Mouse (Mus musculus): ENCODE measurements around the gene BC051019. TPM values are rescaled to one million over a fixed set of nuclear protein-coding genes. Genes with fewer than 3 reads are reported as not detected.

BC051019 gene
- not detected in 2 replicates for polyA plus RNA-seq (2012; ENCODE audit: insufficient read depth, insufficient read length, missing spikeins)

- Histone ChIP-seq H3K4me1 (ENCODE audit: control insufficient read depth, insufficient read depth, insufficient read length, low read length) (no peaks in the 10 kb centered on the region), H3K4me3 (ENCODE audit: insufficient read depth, low read depth, low read length) (no peak within 1 kb of the TSS), H3K27ac (replicated peaks; ENCODE audit: low read depth, low read length) (no peak within 1 kb of the TSS)
These were observed at the start of gene BC051019 for GRCm38 (mm10) chr7:109723697-109724096. BC051019 (minus strand) TSS chr7:109723850.

GRCm38 (mm10) chr7:109772251-109772650, 48.6 kb upstream of the BC051019 start:
- Histone ChIP-seq H3K4me1 (ENCODE audit: control insufficient read depth, insufficient read depth, insufficient read length, low read length) (no peaks in the 10 kb centered on the region), H3K4me3 (ENCODE audit: insufficient read depth, low read depth, low read length) (no peak overlapping the region), H3K27ac (replicated peaks; ENCODE audit: low read depth, low read length) (no peak overlapping the region)

- Histone ChIP-seq H3K4me1 (ENCODE audit: control insufficient read depth, insufficient read depth, insufficient read length, low read length) (no peaks in the 10 kb centered on the region), H3K4me3 (ENCODE audit: insufficient read depth, low read depth, low read length) (no peak overlapping the region), H3K27ac (replicated peaks; ENCODE audit: low read depth, low read length) (no peak overlapping the region)
These were observed 45.2 kb upstream of the BC051019 start for GRCm38 (mm10) chr7:109768699-109769383.

- Histone ChIP-seq H3K4me3 (ENCODE audit: insufficient read depth, low read depth, low read length) (no peak overlapping the region), H3K27ac (replicated peaks; ENCODE audit: low read depth, low read length) (no peak overlapping the region), H3K4me1 (ENCODE audit: control insufficient read depth, insufficient read depth, insufficient read length, low read length) (no peaks in the 10 kb centered on the region)
These were observed 44.1 kb upstream of the BC051019 start for GRCm38 (mm10) chr7:109767575-109768350.

- Histone ChIP-seq H3K4me3 (ENCODE audit: insufficient read depth, low read depth, low read length) (no peak overlapping the region), H3K27ac (replicated peaks; ENCODE audit: low read depth, low read length) (no peak overlapping the region), H3K4me1 (ENCODE audit: control insufficient read depth, insufficient read depth, insufficient read length, low read length) (no peaks in the 10 kb centered on the region)
These were observed 40.4 kb upstream of the BC051019 start for GRCm38 (mm10) chr7:109764009-109764408.

GRCm38 (mm10) chr7:109756291-109756690, 32.6 kb upstream of the BC051019 start:
- Histone ChIP-seq H3K4me1 (ENCODE audit: control insufficient read depth, insufficient read depth, insufficient read length, low read length) (peaks cover 2% of the 10 kb centered on the region; the same call in 1 of the 2 replicates), H3K27ac (replicated peaks; ENCODE audit: low read depth, low read length) (no peak overlapping the region), H3K4me3 (ENCODE audit: insufficient read depth, low read depth, low read length) (no peak overlapping the region)

GRCm38 (mm10) chr7:109754034-109754433, 30.4 kb upstream of the BC051019 start:
- H3K4me1 ChIP-seq (ENCODE audit: control insufficient read depth, insufficient read depth, insufficient read length, low read length), result peaks cover 3% of the 10 kb centered on the region; the same call in 1 of the 2 replicates
- H3K4me3 ChIP-seq (ENCODE audit: insufficient read depth, low read depth, low read length), result no peak overlapping the region
- no peak overlapping the region for H3K27ac ChIP-seq (replicated peaks; ENCODE audit: low read depth, low read length)

GRCm38 (mm10) chr7:109752008-109752925, 28.6 kb upstream of the BC051019 start, which contains the start of gene Tmem9b:
Tmem9b (minus strand) TSS chr7:109752875.
- peaks cover 3% of the 10 kb centered on the region; the same call in 1 of the 2 replicates for H3K4me1 ChIP-seq (ENCODE audit: control insufficient read depth, insufficient read depth, insufficient read length, low read length)
- H3K27ac ChIP-seq (replicated peaks; ENCODE audit: low read depth, low read length), result peak within 1 kb of the TSS; percentile 83
- peak within 1 kb of the TSS; percentile 100 for H3K4me3 ChIP-seq (ENCODE audit: insufficient read depth, low read depth, low read length)

GRCm38 (mm10) chr7:109751427-109752007, 27.9 kb upstream of the BC051019 start:
- Histone ChIP-seq H3K4me1 (ENCODE audit: control insufficient read depth, insufficient read depth, insufficient read length, low read length) (peaks cover 3% of the 10 kb centered on the region; the same call in 1 of the 2 replicates), H3K27ac (replicated peaks; ENCODE audit: low read depth, low read length) (peak overlapping the region; percentile 83), H3K4me3 (ENCODE audit: insufficient read depth, low read depth, low read length) (peak overlapping the region; percentile 100)

GRCm38 (mm10) chr7:109747747-109748146, 24.1 kb upstream of the BC051019 start:
- no peak overlapping the region for H3K27ac ChIP-seq (replicated peaks; ENCODE audit: low read depth, low read length)
- H3K4me3 ChIP-seq (ENCODE audit: insufficient read depth, low read depth, low read length), result no peak overlapping the region
- peaks cover 3% of the 10 kb centered on the region; the same call in 1 of the 2 replicates for H3K4me1 ChIP-seq (ENCODE audit: control insufficient read depth, insufficient read depth, insufficient read length, low read length)

GRCm38 (mm10) chr7:109741703-109742102, 18.1 kb upstream of the BC051019 start:
- Histone ChIP-seq H3K27ac (replicated peaks; ENCODE audit: low read depth, low read length) (no peak overlapping the region), H3K4me3 (ENCODE audit: insufficient read depth, low read depth, low read length) (no peak overlapping the region), H3K4me1 (ENCODE audit: control insufficient read depth, insufficient read depth, insufficient read length, low read length) (no peaks in the 10 kb centered on the region)

GRCm38 (mm10) chr7:109741060-109741459, 17.4 kb upstream of the BC051019 start:
- Histone ChIP-seq H3K4me3 (ENCODE audit: insufficient read depth, low read depth, low read length) (no peak overlapping the region), H3K27ac (replicated peaks; ENCODE audit: low read depth, low read length) (no peak overlapping the region), H3K4me1 (ENCODE audit: control insufficient read depth, insufficient read depth, insufficient read length, low read length) (no peaks in the 10 kb centered on the region)

GRCm38 (mm10) chr7:109739822-109740370, 16.2 kb upstream of the BC051019 start:
- Histone ChIP-seq H3K27ac (replicated peaks; ENCODE audit: low read depth, low read length) (no peak overlapping the region), H3K4me3 (ENCODE audit: insufficient read depth, low read depth, low read length) (no peak overlapping the region), H3K4me1 (ENCODE audit: control insufficient read depth, insufficient read depth, insufficient read length, low read length) (no peaks in the 10 kb centered on the region)

GRCm38 (mm10) chr7:109734806-109735205, 11.2 kb upstream of the BC051019 start:
- Histone ChIP-seq H3K4me3 (ENCODE audit: insufficient read depth, low read depth, low read length) (no peak overlapping the region), H3K27ac (replicated peaks; ENCODE audit: low read depth, low read length) (no peak overlapping the region), H3K4me1 (ENCODE audit: control insufficient read depth, insufficient read depth, insufficient read length, low read length) (no peaks in the 10 kb centered on the region)
